Mouse (Mus musculus): ENCODE results near the gene Nudt22.
A peak's percentile ranks its signal among the peaks of the same experiment; 100 is the strongest.

GRCm38 (mm10) chr19:6954046-6954445 is 41.9 kb downstream of the Nudt22 start:
- TF ChIP-seq CTCF (IDR thresholded peaks at IDR 0.05; ENCODE audit: low read depth, low read length) (peak; percentile 53; the same call in 1 of the 2 replicates), TAL1 (conservative IDR thresholded peaks at IDR 0.05; ENCODE audit: low read depth, low read length) (no peak), POLR2AphosphoS5 (IDR thresholded peaks at IDR 0.05; ENCODE audit: insufficient replicate concordance, low read depth, low read length) (no peak), GATA2 (IDR thresholded peaks at IDR 0.05; ENCODE audit: borderline replicate concordance, low read depth, low read length) (no peak), GATA1 (IDR thresholded peaks at IDR 0.05; ENCODE audit: borderline replicate concordance, low read length) (no peak)

Measured in G1E (cell line).